Mouse (Mus musculus) ES-E14 (cell line): ENCODE results near the gene Grsf1.

Experiments used
- ZC3H11A ChIP-seq: IDR thresholded peaks from 2 replicates; pipeline ENCODE4 v1.6.1; 2012; ENCODE audit warnings: low read depth, mild to moderate bottlenecking, inconsistent platforms, low read length, borderline replicate concordance
- ZNF384 ChIP-seq: IDR thresholded peaks from 2 replicates; pipeline ENCODE4 v1.6.1; 2012; ENCODE audit warnings: low read depth, low read length, inconsistent platforms

DNA sequence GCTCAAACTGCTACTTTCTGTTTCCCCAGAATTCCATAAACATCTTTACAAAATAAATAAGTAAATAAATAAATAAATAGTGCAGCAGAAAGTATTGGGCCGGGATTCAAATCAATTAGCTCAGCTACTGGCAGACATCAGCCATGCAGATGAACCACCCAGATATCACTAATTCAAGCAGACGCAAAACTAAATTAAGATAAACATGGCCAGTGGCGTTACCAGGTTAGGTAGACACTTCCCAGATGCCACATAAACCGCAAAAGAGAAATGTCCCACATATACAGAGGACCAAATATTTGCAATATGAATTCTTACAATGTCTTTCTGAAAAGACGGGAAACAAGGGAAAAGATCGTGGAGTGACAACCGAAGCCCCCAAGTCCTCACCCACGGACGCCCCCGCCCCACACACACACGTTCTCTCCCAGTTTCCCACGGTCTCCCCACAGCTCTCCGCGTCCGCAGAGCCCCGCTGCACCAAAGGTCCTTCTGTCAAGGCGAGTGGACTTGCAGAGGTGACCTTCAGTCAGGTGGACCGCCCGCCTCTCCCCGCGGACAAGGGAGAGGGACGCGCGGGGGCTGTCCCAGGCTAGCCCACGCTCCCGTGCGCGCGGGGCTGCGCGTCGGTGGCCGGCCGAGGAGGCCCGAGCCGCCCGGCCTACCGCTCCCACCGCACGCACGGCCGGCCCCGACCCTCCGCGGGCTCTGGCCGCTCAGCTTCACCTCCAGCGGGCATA lies 1.1 kb downstream of the Grsf1 start:
- no peak for TF ChIP-seq ZNF384
- no peak for TF ChIP-seq ZC3H11A
